Mouse (Mus musculus): ENCODE measurements around the gene Tcp10a.
"Not testable (repeated sequence)": the region's sequence is repeated elsewhere in the genome, so short reads cannot be mapped to it uniquely, and the experiment has no call there.

The Tcp10a gene

DNA sequence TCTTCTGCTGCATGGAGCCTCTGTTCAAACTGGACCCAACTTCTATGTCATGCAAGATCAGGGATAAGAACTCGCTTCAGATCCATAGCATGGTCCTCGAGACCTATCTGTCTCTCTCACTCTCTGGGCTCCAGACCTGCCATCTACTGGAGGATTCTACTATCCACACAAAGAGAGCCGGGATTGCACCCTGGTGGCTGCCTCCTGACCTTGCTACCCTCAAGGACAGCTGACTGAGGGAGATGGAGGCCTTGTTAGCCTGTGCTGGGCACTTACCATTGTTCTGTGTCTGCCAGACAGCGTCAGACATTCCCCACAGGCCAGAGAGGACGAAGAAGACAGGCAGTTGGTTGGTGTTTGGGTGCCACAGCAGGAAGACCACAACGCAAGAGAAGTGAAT, 45.0 kb downstream of the Tcp10a start:
- CTCF ChIA-PET = not testable (repeated sequence)

DNA sequence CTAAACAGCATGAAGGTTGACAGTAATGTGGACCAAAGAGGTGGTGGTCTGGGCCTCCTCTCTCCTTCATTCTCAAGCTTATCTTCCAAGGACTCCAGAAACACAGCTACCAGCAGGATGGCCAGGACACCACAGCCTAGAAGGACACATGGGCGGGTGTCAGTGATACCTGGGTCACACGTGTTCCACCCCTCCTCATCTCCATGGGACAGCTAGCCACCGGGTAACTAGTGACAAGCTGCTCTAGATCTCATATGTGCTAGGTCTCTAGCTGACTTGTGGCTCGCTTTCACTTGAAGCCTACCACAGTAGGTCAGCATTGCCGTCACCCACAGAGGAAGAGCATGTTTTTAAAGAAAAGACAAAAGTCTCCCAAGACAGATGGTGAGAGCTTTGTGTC, 47.4 kb downstream of the Tcp10a start, which contains the start of gene Gm49630:
TSS of gene Gm49630 (minus strand) at position 101 of the 400 bp plus-strand sequence.
- CTCF ChIA-PET = not testable (repeated sequence)

GRCm38 (mm10) chr17:7376951-7377700, 52.7 kb downstream of the Tcp10a start:
- CTCF ChIA-PET = not testable (repeated sequence)

DNA sequence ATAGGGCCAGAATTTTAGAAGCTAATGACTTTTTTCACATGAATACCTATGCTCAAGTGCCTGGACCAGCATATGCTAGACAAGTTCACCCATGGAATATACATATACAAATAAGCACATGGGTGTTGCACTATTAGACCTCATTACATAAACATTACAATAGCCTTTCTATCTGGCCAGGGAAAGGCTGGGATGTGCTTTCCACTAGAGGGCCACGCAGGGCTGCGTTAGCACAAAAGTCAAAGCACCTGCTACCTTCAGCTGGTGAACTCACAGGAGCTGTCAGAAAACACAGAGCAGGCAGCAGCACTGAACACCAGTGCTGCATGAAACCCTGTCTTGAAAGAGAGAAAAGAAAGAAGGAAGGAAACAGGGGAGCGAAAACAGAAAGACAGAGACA, 53.5 kb downstream of the Tcp10a start:
- CTCF ChIA-PET = not testable (repeated sequence)

GRCm38 (mm10) chr17:7382711-7383110, 58.3 kb downstream of the Tcp10a start:
- CTCF ChIA-PET = not testable (repeated sequence)

- CTCF ChIA-PET = not testable (repeated sequence)
These were observed 59.0 kb downstream of the Tcp10a start for GRCm38 (mm10) chr17:7383167-7384143.

DNA sequence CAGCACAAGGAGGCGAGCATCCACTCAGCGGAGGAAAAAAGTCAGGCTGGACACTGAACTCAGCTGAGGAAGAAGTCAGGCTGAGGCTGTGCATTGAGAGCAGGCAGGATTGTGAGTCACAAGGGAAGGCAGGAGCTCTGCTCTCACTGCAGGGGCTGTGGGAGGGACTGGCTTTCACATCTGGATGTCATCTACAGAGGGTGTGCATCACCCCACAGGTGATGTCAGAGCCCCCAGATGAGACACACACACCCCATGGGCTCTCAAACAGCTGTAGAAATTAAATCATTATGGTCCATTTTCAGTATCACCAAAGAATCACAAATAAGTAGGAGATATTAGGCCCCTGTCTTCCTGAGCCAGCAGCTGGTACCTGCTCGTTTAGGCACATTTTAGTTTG, 60.9 kb downstream of the Tcp10a start, which contains the start of gene Unc93a2:
TSS of gene Unc93a2 (minus strand) at position 101 of the 400 bp plus-strand sequence.
- CTCF ChIA-PET = not testable (repeated sequence)

DNA sequence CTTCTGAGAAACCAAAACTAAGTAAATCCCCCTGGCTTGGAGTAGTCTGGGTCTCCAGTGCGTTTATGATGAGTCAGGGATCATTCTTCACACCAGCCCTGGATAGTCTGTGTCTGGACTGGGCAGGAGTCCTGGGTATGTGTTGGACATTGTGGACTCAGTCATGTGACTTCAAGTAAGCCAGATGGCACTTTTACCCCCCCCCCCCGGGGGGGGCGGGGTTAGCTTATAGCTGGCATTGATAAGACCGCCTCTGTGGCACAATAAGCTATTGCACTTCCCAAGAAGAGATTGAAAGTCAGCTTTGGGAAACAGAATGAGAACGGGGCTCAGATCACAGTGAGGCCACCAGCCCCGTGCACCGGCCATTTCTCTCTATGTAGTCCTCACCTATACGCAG, 61.6 kb downstream of the Tcp10a start:
- CTCF ChIA-PET = not testable (repeated sequence)

DNA sequence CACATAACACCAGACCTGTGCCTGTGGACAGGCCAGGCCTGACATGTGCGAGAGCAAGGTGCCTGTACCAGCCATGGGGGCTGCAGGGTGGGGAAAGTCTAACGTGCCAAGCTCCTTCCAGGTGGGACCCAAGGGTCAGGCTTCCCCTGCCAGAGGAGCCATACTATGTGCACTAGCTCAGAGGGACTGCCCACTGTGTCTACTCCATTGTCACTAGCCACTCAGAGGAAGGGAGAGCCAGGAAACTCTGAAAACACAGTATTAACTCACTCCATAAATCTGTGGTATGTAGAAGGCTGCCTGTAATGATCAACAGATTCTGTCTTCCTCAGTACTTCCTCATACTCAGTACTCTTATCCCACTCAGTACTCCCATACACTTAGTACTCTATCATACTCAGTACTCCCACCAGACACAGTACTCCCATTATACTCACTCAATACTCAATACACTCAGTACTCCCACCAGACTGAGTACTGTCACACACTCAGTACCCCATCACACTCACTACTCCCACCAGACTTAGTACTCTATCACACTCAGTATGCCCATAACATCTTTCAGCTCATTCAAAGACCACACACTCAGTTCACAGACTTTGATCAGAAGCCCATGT, 64.0 kb downstream of the Tcp10a start:
- CTCF ChIA-PET = not testable (repeated sequence)

GRCm38 (mm10) chr17:7388958-7389356, 64.5 kb downstream of the Tcp10a start:
- CTCF ChIA-PET = not testable (repeated sequence)

- CTCF ChIA-PET = not testable (repeated sequence)
These were observed 65.5 kb downstream of the Tcp10a start for GRCm38 (mm10) chr17:7389898-7390297.

DNA sequence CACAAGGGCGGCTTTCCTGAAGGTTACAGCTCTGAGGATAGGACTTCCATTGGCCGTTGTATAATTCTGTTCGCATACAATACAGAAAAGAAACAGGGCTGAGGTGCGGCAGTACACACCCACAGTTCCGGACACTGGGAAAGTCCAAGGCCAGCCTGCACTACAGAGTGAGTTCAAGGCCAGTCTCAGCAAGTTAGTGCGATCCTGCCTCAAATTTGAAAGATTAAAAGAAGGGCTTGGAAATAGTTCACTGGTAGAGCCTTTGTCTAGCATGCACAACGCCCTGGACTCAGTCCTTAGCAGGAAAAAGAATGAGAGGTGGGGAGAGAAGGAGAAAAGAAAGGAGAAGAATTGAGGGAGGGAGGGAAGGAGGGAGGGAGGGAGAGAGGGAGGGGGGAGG, 70.7 kb downstream of the Tcp10a start:
- CTCF ChIA-PET = not testable (repeated sequence)

Measured in spleen, embryonic (tissue).